Mouse (Mus musculus) cerebellum, postnatal 14 days (tissue): ENCODE data around the gene Mrps35.

Experiments used
- DNase-seq, 2 experiments: peaks; one replicate each; pipeline ENCODE4 v3.0.0; 2021; ENCODE audit warnings: mixed read lengths in 2 of 2

Gene Mrps35

GRCm38 (mm10) chr6:147090191-147090590 lies 47.6 kb downstream of the Mrps35 start:
- DNase-seq, result peak; percentile 66 to 67

- peak; percentile 77 to 86 for DNase-seq
These were observed 48.9 kb downstream of the Mrps35 start, which contains the start of gene Klhl42 for GRCm38 (mm10) chr6:147091136-147092120. Klhl42 (plus strand) TSS chr6:147091379.

GRCm38 (mm10) chr6:147092136-147092535 lies 49.6 kb downstream of the Mrps35 start:
- DNase-seq, result peak; percentile 82 to 84

- no peak for DNase-seq
These were observed 52.2 kb downstream of the Mrps35 start for GRCm38 (mm10) chr6:147094771-147095170.

- no peak for DNase-seq
These were observed 53.5 kb downstream of the Mrps35 start for GRCm38 (mm10) chr6:147096109-147096508.

GRCm38 (mm10) chr6:147096934-147097333 lies 54.4 kb downstream of the Mrps35 start:
- no peak for DNase-seq

GRCm38 (mm10) chr6:147097346-147097929 lies 54.9 kb downstream of the Mrps35 start:
- no peak for DNase-seq

GRCm38 (mm10) chr6:147099458-147100277 lies 57.1 kb downstream of the Mrps35 start:
- no peak for DNase-seq

- no peak for DNase-seq
These were observed 59.7 kb downstream of the Mrps35 start for GRCm38 (mm10) chr6:147102293-147102692.

- no peak for DNase-seq
These were observed 63.0 kb downstream of the Mrps35 start for GRCm38 (mm10) chr6:147105529-147105928.

- DNase-seq, result no peak
These were observed 64.2 kb downstream of the Mrps35 start for GRCm38 (mm10) chr6:147106716-147107115.

GRCm38 (mm10) chr6:147109283-147109682 lies 66.7 kb downstream of the Mrps35 start:
- no peak for DNase-seq

GRCm38 (mm10) chr6:147116579-147116978 lies 74.0 kb downstream of the Mrps35 start:
- DNase-seq, result peak; percentile 92 to 95

GRCm38 (mm10) chr6:147117764-147118163 lies 75.2 kb downstream of the Mrps35 start:
- no peak for DNase-seq

- no peak for DNase-seq
These were observed 75.6 kb downstream of the Mrps35 start for GRCm38 (mm10) chr6:147118190-147118589.

- no peak for DNase-seq
These were observed 78.8 kb downstream of the Mrps35 start for GRCm38 (mm10) chr6:147121320-147121719.
